Mouse (Mus musculus) yolk sac, embryonic 10.5 days (tissue): ENCODE results near the gene Srp68.

ENCODE experiments used
- DNase-seq: peaks from one replicate; pipeline ENCODE4 v3.0.0-alpha.2; 2017; ENCODE audit warnings: low spot score

Srp68 gene

GRCm38 (mm10) chr11:116247502-116248222 is 26.4 kb downstream of the Srp68 start:
- no peak for DNase-seq

- DNase-seq = peak; percentile 46
Observed at GRCm38 (mm10) chr11:116245616-116246015, 28.4 kb downstream of the Srp68 start.

GRCm38 (mm10) chr11:116244580-116244979 is 29.4 kb downstream of the Srp68 start:
- no peak for DNase-seq

- no peak for DNase-seq
Observed at GRCm38 (mm10) chr11:116241744-116242235, 32.2 kb downstream of the Srp68 start.

- no peak for DNase-seq
Observed at GRCm38 (mm10) chr11:116239797-116240196, 34.2 kb downstream of the Srp68 start.

- no peak for DNase-seq
Observed at GRCm38 (mm10) chr11:116237742-116238395, 36.1 kb downstream of the Srp68 start, which contains the start of gene Evpl. Gene Evpl (minus strand): TSS chr11:116238077.

- no peak for DNase-seq
Observed at GRCm38 (mm10) chr11:116234901-116235300, 39.1 kb downstream of the Srp68 start.

GRCm38 (mm10) chr11:116232427-116232826 is 41.6 kb downstream of the Srp68 start:
- no peak for DNase-seq

GRCm38 (mm10) chr11:116228699-116229098 is 45.3 kb downstream of the Srp68 start:
- no peak for DNase-seq

GRCm38 (mm10) chr11:116226414-116226813 is 47.6 kb downstream of the Srp68 start:
- DNase-seq = peak; percentile 66

GRCm38 (mm10) chr11:116222740-116223059 is 51.3 kb downstream of the Srp68 start:
- no peak for DNase-seq

GRCm38 (mm10) chr11:116221931-116222739 is 51.9 kb downstream of the Srp68 start:
- no peak for DNase-seq

- peak; percentile 80 for DNase-seq
Observed at GRCm38 (mm10) chr11:116219885-116220284, 54.1 kb downstream of the Srp68 start.

- DNase-seq = peak; percentile 45
Observed at GRCm38 (mm10) chr11:116218737-116219400, 55.1 kb downstream of the Srp68 start.

- DNase-seq = peak; percentile 52
Observed at GRCm38 (mm10) chr11:116218263-116218662, 55.8 kb downstream of the Srp68 start.

- no peak for DNase-seq
Observed at GRCm38 (mm10) chr11:116216549-116216948, 57.5 kb downstream of the Srp68 start.

- no peak for DNase-seq
Observed at GRCm38 (mm10) chr11:116215991-116216390, 58.0 kb downstream of the Srp68 start.

- no peak for DNase-seq
Observed at GRCm38 (mm10) chr11:116215181-116215580, 58.8 kb downstream of the Srp68 start.

GRCm38 (mm10) chr11:116213877-116214510 is 60.0 kb downstream of the Srp68 start:
- no peak for DNase-seq

GRCm38 (mm10) chr11:116212847-116213246 is 61.2 kb downstream of the Srp68 start:
- DNase-seq = peak; percentile 54

GRCm38 (mm10) chr11:116210696-116211095 is 63.3 kb downstream of the Srp68 start:
- DNase-seq = peak; percentile 87

GRCm38 (mm10) chr11:116209257-116209656 is 64.8 kb downstream of the Srp68 start:
- peak; percentile 61 for DNase-seq
